Mouse (Mus musculus): ENCODE measurements around the gene Pde4d.

Pde4d gene

DNA sequence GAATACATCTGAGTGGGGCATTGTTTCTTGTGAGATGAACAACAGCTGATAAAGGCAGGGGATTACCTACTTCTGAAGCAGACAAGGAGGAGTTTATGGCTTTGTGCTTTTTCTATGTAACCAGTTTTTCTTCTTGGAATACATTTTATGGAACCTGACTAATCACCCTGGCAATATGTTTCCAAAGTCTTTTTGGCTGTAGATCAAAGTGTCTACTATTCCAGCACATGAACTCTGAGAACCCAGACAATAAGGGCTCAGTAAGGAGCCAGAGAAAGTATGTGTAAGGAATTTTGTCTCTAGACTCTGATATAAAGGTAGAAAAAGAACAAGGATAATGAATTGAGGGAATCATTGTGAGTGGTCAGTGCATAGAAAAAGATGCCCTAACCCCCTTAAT, 40.1 kb downstream of the Pde4d start:
- DNase-seq (ENCODE audit: low spot score in 2 of 2), result no peak

DNA sequence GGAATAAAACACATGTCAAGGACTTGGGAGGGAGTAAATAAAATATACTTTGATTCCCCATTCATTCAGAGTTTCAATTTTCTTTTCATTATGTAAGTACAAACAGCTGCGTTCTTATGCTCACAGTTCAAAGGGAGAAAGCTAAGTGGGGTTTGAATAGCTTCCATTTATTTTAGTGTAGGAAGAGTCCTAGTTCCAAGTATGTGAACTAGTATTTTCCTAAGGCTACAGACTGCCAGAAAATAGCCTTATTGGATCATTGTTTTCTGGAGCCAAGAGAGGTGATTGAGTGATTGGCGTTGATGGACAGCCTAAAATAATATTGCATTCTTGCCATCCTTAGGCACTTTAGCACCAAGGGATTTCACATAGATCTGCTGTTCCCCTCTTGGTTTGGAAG, 41.1 kb downstream of the Pde4d start:
- DNase-seq (ENCODE audit: low spot score in 2 of 2), result no peak

- no peak for DNase-seq (ENCODE audit: low spot score in 2 of 2)
These were observed 43.1 kb downstream of the Pde4d start for GRCm38 (mm10) chr13:108492886-108493285.

- no peak for DNase-seq (ENCODE audit: low spot score in 2 of 2)
These were observed 44.6 kb downstream of the Pde4d start for GRCm38 (mm10) chr13:108494365-108494764.

GRCm38 (mm10) chr13:108497768-108498167, 48.0 kb downstream of the Pde4d start:
- no peak for DNase-seq (ENCODE audit: low spot score in 2 of 2)

DNA sequence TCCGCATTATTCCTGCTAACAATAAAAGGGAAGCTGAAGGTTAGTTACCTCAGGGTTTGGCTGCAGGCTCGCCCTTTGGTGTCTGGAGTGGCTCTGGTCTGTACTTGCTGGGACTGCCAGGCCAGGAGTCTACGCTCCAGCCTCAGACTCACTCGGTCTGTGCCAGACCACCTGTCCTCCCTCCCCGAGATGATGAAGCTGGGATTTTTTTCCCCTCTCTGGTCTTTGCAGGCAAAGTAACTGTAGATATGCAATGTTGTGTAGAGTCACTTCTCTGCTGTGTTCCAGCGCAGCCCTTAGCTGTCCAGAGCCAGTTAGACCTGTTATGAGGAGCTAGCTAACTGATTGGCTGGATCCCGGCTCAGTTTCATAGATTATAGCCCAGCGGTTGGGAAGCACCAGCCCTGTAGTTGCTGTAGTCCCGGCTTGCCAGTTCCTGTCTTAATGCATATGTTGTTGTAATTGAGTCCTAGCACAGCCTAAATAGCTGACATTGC, 48.5 kb downstream of the Pde4d start:
- no peak for DNase-seq (ENCODE audit: low spot score in 2 of 2)

DNA sequence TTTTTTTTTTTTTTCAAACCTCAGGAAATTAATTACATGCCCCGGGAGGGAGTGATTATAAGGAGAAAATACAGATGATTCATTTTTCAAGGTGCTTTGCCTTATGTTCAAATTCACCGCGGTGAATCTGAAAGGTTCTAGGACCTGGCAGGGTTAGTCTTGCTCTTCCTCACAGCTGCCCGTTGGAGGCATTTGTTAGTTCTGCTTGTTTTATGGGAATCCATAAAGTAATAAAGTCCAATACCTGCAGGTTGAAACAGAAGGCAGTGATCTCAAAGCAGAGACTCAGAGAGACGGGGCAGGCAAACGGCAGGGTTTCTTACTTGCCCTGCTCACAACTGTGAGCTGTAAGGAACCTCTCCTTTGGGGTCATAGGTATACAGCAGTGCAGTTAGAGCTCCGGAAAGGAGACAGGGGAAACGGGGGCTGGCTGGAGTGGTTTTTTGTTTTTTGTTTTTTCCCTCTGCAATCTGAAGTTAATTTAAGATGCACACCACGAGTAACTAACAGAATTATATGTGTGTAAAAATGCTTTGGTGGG, 49.1 kb downstream of the Pde4d start:
- no peak for DNase-seq (ENCODE audit: low spot score in 2 of 2)

GRCm38 (mm10) chr13:108501386-108501785, 51.6 kb downstream of the Pde4d start:
- DNase-seq (ENCODE audit: low spot score in 2 of 2), result no peak

GRCm38 (mm10) chr13:108524548-108524947, 74.8 kb downstream of the Pde4d start:
- no peak for DNase-seq (ENCODE audit: low spot score in 2 of 2)

- no peak for DNase-seq (ENCODE audit: low spot score in 2 of 2)
These were observed 75.2 kb downstream of the Pde4d start for GRCm38 (mm10) chr13:108524969-108525368.

DNA sequence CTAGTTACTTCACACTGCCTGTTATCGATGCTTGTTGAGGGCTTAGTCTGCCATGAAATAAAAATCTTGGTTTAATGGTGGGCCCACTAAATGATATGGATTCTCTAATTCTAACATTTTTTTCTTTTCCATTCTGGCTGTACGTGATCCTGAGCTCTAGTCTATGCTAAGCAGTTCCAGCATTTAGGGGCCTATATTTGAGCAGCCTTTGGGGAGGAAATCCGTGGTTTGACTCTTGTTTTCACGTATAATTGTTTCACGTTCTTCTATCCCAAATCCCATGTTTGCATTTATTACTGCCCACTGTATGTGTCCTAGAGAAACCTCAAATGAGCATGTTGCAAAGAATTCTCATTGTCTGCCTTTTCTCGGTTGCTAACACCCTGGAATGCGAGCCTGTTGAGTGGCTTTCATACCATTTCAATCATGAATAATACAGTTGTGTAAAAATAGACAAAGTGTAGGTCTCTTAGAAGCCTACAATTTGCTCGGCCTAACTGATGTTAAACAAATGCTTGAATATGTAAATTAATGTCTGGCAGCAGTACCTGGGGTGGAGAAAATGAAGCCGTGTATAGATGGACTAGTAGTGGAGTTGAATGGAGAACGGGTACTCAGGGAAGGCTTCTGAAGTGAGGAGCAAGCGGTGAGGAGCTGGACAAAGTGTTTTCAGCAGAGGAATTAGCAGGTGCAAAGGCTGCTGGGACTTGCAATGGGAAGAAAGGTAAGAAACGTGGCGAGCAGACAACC, 76.7 kb downstream of the Pde4d start:
- DNase-seq (ENCODE audit: low spot score in 2 of 2), result no peak

- DNase-seq (ENCODE audit: low spot score in 2 of 2), result no peak
These were observed 77.5 kb downstream of the Pde4d start for GRCm38 (mm10) chr13:108527090-108527770.

DNA sequence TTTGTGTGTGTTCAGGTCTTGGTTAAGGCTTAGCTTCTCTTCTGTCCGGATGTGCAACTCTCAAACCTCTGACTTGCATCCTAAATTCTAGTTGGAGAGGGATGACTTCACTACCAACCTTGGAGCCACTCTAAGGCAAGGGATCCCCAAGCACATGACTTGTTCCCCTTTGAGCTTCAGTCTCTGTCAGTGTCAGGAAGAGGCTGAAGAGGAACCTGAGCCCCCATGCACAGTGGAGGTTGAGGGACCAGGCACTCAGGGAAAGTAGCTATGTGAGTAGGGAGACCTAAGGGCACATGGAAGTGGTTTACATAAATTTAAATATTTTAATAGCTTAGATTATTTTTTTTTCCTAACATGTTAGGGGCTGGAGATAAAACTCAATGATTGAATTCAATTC, 78.6 kb downstream of the Pde4d start:
- no peak for DNase-seq (ENCODE audit: low spot score in 2 of 2)

DNA sequence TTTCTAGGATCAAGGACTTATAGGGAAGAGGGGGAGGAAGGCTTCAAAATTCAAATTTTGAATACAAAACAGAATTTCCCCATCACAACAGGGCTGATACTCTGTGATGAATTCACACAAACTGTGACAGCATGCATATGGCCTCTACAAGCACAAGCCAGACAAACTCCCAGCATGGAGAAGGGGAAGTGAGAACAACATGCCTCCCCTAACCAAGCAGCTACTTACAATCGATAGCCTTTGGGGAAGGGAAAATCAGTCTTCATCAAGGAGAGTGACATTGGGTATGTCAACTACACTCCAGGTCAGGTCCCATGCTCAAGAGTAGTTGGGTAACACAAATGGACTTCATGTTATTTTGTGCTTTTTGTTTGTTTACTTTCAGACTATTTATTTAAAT, 83.1 kb downstream of the Pde4d start:
- DNase-seq (ENCODE audit: low spot score in 2 of 2), result no peak

GRCm38 (mm10) chr13:108536436-108536835, 86.7 kb downstream of the Pde4d start:
- no peak for DNase-seq (ENCODE audit: low spot score in 2 of 2)

GRCm38 (mm10) chr13:108536951-108537350, 87.2 kb downstream of the Pde4d start:
- no peak for DNase-seq (ENCODE audit: low spot score in 2 of 2)

DNA sequence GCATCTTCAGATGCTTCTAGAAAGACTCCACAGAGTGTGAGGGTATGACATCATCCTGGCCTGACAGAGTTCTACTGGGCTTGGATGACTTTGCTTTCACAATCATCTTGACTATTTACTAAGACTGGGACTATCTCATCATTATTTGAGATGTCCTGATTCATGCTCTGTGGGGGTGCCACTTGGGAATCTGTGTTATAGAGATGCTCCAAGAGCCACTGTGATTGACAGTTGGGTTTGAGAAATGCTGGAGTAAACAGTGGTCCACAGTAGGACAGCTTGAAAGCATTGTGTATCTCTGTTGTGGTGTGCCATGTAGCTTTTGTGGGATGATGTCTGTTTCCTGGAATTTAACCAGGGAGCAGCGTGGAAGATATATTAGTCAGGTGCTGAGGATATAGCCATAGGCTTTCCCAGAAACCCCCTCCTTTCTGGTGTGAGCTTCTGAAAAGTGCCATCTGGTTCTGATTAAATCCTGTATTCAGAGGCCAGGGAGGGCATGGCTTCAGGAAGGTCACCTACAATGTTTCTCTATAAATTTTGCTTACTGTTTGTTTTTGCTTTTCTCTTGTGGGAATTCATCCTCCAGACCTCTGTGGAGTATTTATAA, 89.1 kb downstream of the Pde4d start:
- no peak for DNase-seq (ENCODE audit: low spot score in 2 of 2)

DNA sequence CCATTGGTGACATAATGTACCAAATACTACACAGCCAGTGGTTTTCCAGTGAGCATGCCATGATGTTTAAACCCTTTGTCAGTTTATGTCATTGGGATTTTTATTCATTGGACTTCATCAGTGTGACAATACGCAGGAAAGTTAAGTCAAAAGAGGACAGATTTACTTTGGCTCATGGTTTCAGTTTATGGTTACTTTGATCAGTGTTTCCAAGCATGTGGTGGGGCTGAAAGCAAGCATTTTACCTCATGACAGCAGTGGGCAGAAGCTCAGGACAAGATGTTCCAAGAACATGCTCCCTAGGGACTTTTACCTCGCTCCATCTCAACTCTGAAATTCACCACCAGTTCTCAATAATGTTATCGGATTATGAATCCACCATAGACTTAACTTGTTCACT, 91.7 kb downstream of the Pde4d start:
- no peak for DNase-seq (ENCODE audit: low spot score in 2 of 2)

- no peak for DNase-seq (ENCODE audit: low spot score in 2 of 2)
These were observed 92.6 kb downstream of the Pde4d start for GRCm38 (mm10) chr13:108542342-108542761.

GRCm38 (mm10) chr13:108552288-108552687, 102.5 kb downstream of the Pde4d start:
- DNase-seq (ENCODE audit: low spot score in 2 of 2), result no peak

DNA sequence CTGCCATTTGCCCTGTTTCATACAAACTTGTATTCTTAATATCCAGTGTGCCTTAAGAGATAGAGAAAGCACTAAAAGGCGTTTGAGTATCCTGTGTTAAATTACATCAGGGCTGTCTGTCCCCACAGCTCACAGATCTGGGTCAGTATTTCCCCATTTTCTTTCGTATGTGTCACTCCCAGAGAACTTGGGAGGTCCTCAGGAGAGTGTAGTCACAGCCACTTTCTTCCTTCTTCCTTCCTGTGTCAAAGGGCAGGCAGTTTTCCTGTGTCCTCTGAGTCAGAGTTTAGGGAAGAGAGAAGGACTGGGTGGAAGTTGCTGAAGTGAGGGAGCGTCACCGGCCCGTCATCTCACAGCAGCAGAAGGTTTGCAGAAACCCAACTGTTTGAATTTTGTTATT, 103.2 kb downstream of the Pde4d start:
- DNase-seq (ENCODE audit: low spot score in 2 of 2), result no peak

GRCm38 (mm10) chr13:108554901-108555300, 105.2 kb downstream of the Pde4d start:
- no peak for DNase-seq (ENCODE audit: low spot score in 2 of 2)

- DNase-seq (ENCODE audit: low spot score in 2 of 2), result no peak
These were observed 147.2 kb downstream of the Pde4d start for GRCm38 (mm10) chr13:108596938-108597337.

Data from urinary bladder, postnatal 4 days (tissue).